Mouse (Mus musculus) gastrocnemius, adult 8-10 months (tissue): ENCODE measurements around the gene Clec2h. TPM values are rescaled to one million over a fixed set of nuclear protein-coding genes. Genes with fewer than 3 reads are reported as not detected.

Experiments used
- total RNA-seq, 4 experiments: library from RNA; stranded (reverse); gene quantifications; 2 replicates each; pipeline ENCODE4 v1.2.4; 2022

Gene Clec2h
- total RNA-seq, 4 experiments from 2014 or later: not detected

Other genes starting within 250 kb of the Clec2h start
- gene Itfg2, start 237.5 kb upstream of the Clec2h start, total RNA-seq: 10 to 100 TPM in 3 of 4 experiments, 1 to 10 TPM in 1; 8.1 to 17.8 (median 16.6) TPM
- 100 to 1,000 TPM; 113 to 133 (median 121) TPM for gene Fkbp4, start 223.7 kb upstream of the Clec2h start, total RNA-seq
- under 1 TPM in 1 of 4 experiments, not detected in 3; 0.59 TPM for gene Pzp, start 135.7 kb upstream of the Clec2h start, total RNA-seq
- not detected for gene A2ml1, start 80.8 kb upstream of the Clec2h start, total RNA-seq
- gene Klrb1a, start 38.9 kb upstream of the Clec2h start, total RNA-seq: not detected
- not detected for gene Klrb1, start 60.7 kb downstream of the Clec2h start, total RNA-seq
- not detected for gene Klrb1c, start 126.8 kb downstream of the Clec2h start, total RNA-seq
- gene Gm44511, start 163.9 kb downstream of the Clec2h start, total RNA-seq: under 1 TPM in 1 of 4 experiments, not detected in 3; 0.61 TPM
- not detected for gene Klrb1b, start 163.9 kb downstream of the Clec2h start, total RNA-seq
- gene Clec2i, start 225.2 kb downstream of the Clec2h start, total RNA-seq: not detected
- gene BC035044, start 228.7 kb downstream of the Clec2h start, total RNA-seq: not detected